Mouse (Mus musculus): Measurements from ENCODE around the gene Ankrd34a. TPM values are rescaled to one million over a fixed set of nuclear protein-coding genes. Genes with fewer than 3 reads are reported as not detected.

Ankrd34a gene
- polyA plus RNA-seq, 1 experiment from 2014 or later: 2.2 TPM

GRCm38 (mm10) chr3:96564633-96565032 is 31.8 kb upstream of the Ankrd34a start:
- peak overlapping the region; percentile 93 for H3K27ac ChIP-seq
- peaks cover 18% of the 10 kb centered on the region for H3K36me3 ChIP-seq
- WGBS: 31% methylated on average over 7 of the region's 7 CpGs
- peak; percentile 28; the same call in 1 of the 2 replicates for ATAC-seq (ENCODE audit: borderline replicate concordance, extremely low read depth, low FRiP score, low TSS enrichment)
- H3K9me3 ChIP-seq: no peaks in the 10 kb centered on the region
- no peak overlapping the region for H3K4me3 ChIP-seq
- H3K9ac ChIP-seq: no peak overlapping the region
- peak overlapping the region; percentile 25; the same call in 1 of the 2 replicates for H3K4me2 ChIP-seq
- peaks cover 55% of the 10 kb centered on the region for H3K4me1 ChIP-seq
- H3K27me3 ChIP-seq: no peaks in the 10 kb centered on the region

GRCm38 (mm10) chr3:96565105-96565504 is 31.3 kb upstream of the Ankrd34a start:
- H3K27me3 ChIP-seq: no peaks in the 10 kb centered on the region
- peaks cover 14% of the 10 kb centered on the region for H3K36me3 ChIP-seq
- H3K4me2 ChIP-seq: no peak overlapping the region
- no peak for ATAC-seq (ENCODE audit: borderline replicate concordance, extremely low read depth, low FRiP score, low TSS enrichment)
- no peak overlapping the region for H3K9ac ChIP-seq
- H3K4me1 ChIP-seq: peaks cover 53% of the 10 kb centered on the region
- peak overlapping the region; percentile 93 for H3K27ac ChIP-seq
- 70% methylated on average over 3 of the region's 3 CpGs for WGBS
- H3K4me3 ChIP-seq: no peak overlapping the region
- no peaks in the 10 kb centered on the region for H3K9me3 ChIP-seq

GRCm38 (mm10) chr3:96566661-96567450 is 29.6 kb upstream of the Ankrd34a start:
- no peaks in the 10 kb centered on the region for H3K36me3 ChIP-seq
- peaks cover 41% of the 10 kb centered on the region for H3K4me1 ChIP-seq
- no peak overlapping the region for H3K9ac ChIP-seq
- H3K4me2 ChIP-seq: no peak overlapping the region
- WGBS: 67% methylated on average over 8 of the region's 8 CpGs
- no peak overlapping the region for H3K4me3 ChIP-seq
- H3K27ac ChIP-seq: peak overlapping the region; percentile 52; the same call in 1 of the 2 replicates
- ATAC-seq (ENCODE audit: borderline replicate concordance, extremely low read depth, low FRiP score, low TSS enrichment): no peak
- H3K9me3 ChIP-seq: no peaks in the 10 kb centered on the region
- H3K27me3 ChIP-seq: no peaks in the 10 kb centered on the region

- no peaks in the 10 kb centered on the region for H3K9me3 ChIP-seq
- 74% methylated on average over 8 of the region's 8 CpGs for WGBS
- H3K27ac ChIP-seq: peak overlapping the region; percentile 34; the same call in 1 of the 2 replicates
- no peak overlapping the region for H3K4me2 ChIP-seq
- no peak for ATAC-seq (ENCODE audit: borderline replicate concordance, extremely low read depth, low FRiP score, low TSS enrichment)
- H3K9ac ChIP-seq: no peak overlapping the region
- H3K27me3 ChIP-seq: no peaks in the 10 kb centered on the region
- H3K4me3 ChIP-seq: no peak overlapping the region
- H3K4me1 ChIP-seq: peaks cover 30% of the 10 kb centered on the region
- H3K36me3 ChIP-seq: no peaks in the 10 kb centered on the region
These were observed 27.8 kb upstream of the Ankrd34a start for GRCm38 (mm10) chr3:96568605-96569004.

- no peak overlapping the region for H3K9ac ChIP-seq
- 87% methylated on average over 13 of the region's 13 CpGs for WGBS
- H3K27ac ChIP-seq: no peak overlapping the region
- H3K4me3 ChIP-seq: no peak overlapping the region
- no peak for ATAC-seq (ENCODE audit: borderline replicate concordance, extremely low read depth, low FRiP score, low TSS enrichment)
- peaks cover 25% of the 10 kb centered on the region for H3K4me1 ChIP-seq
- H3K4me2 ChIP-seq: no peak overlapping the region
- H3K9me3 ChIP-seq: no peaks in the 10 kb centered on the region
- no peaks in the 10 kb centered on the region for H3K27me3 ChIP-seq
- H3K36me3 ChIP-seq: no peaks in the 10 kb centered on the region
These were observed 26.9 kb upstream of the Ankrd34a start for GRCm38 (mm10) chr3:96569506-96569905.

GRCm38 (mm10) chr3:96569966-96570605 is 26.4 kb upstream of the Ankrd34a start:
- H3K36me3 ChIP-seq: no peaks in the 10 kb centered on the region
- H3K27ac ChIP-seq: 0 out of 2 replicates have a peak overlapping the region, but pooled peaks have one; percentile 37
- H3K27me3 ChIP-seq: no peaks in the 10 kb centered on the region
- no peaks in the 10 kb centered on the region for H3K9me3 ChIP-seq
- H3K4me2 ChIP-seq: no peak overlapping the region
- H3K4me3 ChIP-seq: no peak overlapping the region
- no peak overlapping the region for H3K9ac ChIP-seq
- H3K4me1 ChIP-seq: peaks cover 19% of the 10 kb centered on the region
- ATAC-seq (ENCODE audit: borderline replicate concordance, extremely low read depth, low FRiP score, low TSS enrichment): no peak
- WGBS: 79% methylated on average over 11 of the region's 11 CpGs

GRCm38 (mm10) chr3:96570643-96571042 is 25.8 kb upstream of the Ankrd34a start:
- WGBS: 58% methylated on average over 7 of the region's 7 CpGs

GRCm38 (mm10) chr3:96571336-96571735 is 25.1 kb upstream of the Ankrd34a start:
- ATAC-seq (ENCODE audit: borderline replicate concordance, extremely low read depth, low FRiP score, low TSS enrichment): no peak
- peak overlapping the region; percentile 52; the same call in 1 of the 2 replicates for H3K27ac ChIP-seq
- 74% methylated on average over 2 of the region's 2 CpGs for whole genome bisulfite sequencing

More at GRCm38 (mm10) chr3:96570643-96571042, 25.8 kb upstream of the Ankrd34a start:
- peak overlapping the region; percentile 37; the same call in 1 of the 2 replicates for H3K27ac ChIP-seq
- no peaks in the 10 kb centered on the region for H3K9me3 ChIP-seq
- no peak for ATAC-seq (ENCODE audit: borderline replicate concordance, extremely low read depth, low FRiP score, low TSS enrichment)
- no peaks in the 10 kb centered on the region for H3K27me3 ChIP-seq
- H3K4me2 ChIP-seq: no peak overlapping the region
- no peaks in the 10 kb centered on the region for H3K36me3 ChIP-seq
- H3K4me1 ChIP-seq: peaks cover 21% of the 10 kb centered on the region
- no peak overlapping the region for H3K9ac ChIP-seq
- H3K4me3 ChIP-seq: no peak overlapping the region

GRCm38 (mm10) chr3:96571896-96572698 is 24.3 kb upstream of the Ankrd34a start:
- H3K4me2 ChIP-seq: no peak overlapping the region
- H3K4me1 ChIP-seq: peaks cover 34% of the 10 kb centered on the region
- no peaks in the 10 kb centered on the region for H3K9me3 ChIP-seq
- peak overlapping the region; percentile 52; the same call in 1 of the 2 replicates for H3K27ac ChIP-seq
- H3K27me3 ChIP-seq: no peaks in the 10 kb centered on the region
- ATAC-seq (ENCODE audit: borderline replicate concordance, extremely low read depth, low FRiP score, low TSS enrichment): no peak
- H3K9ac ChIP-seq: no peak overlapping the region
- no peaks in the 10 kb centered on the region for H3K36me3 ChIP-seq
- 70% methylated on average over 16 of the region's 16 CpGs for WGBS
- H3K4me3 ChIP-seq: no peak overlapping the region

More at GRCm38 (mm10) chr3:96571336-96571735, 25.1 kb upstream of the Ankrd34a start:
- H3K4me3 ChIP-seq: no peak overlapping the region
- no peak overlapping the region for H3K4me2 ChIP-seq
- H3K4me1 ChIP-seq: peaks cover 28% of the 10 kb centered on the region
- no peaks in the 10 kb centered on the region for H3K36me3 ChIP-seq
- no peak overlapping the region for H3K9ac ChIP-seq
- no peaks in the 10 kb centered on the region for H3K9me3 ChIP-seq
- H3K27me3 ChIP-seq: no peaks in the 10 kb centered on the region

- H3K9me3 ChIP-seq: no peaks in the 10 kb centered on the region
- H3K27me3 ChIP-seq: no peaks in the 10 kb centered on the region
- no peak overlapping the region for H3K27ac ChIP-seq
- WGBS: 67% methylated on average over 18 of the region's 19 CpGs
- H3K36me3 ChIP-seq: no peaks in the 10 kb centered on the region
- no peak overlapping the region for H3K4me2 ChIP-seq
- no peak for ATAC-seq (ENCODE audit: borderline replicate concordance, extremely low read depth, low FRiP score, low TSS enrichment)
- H3K4me3 ChIP-seq: no peak overlapping the region
- no peak overlapping the region for H3K9ac ChIP-seq
- peaks cover 38% of the 10 kb centered on the region for H3K4me1 ChIP-seq
These were observed 22.6 kb upstream of the Ankrd34a start for GRCm38 (mm10) chr3:96573611-96574511.

All from lung, embryonic 15.5 days (tissue).